Mouse (Mus musculus): ENCODE measurements around the gene Sf1. TPM values are rescaled to one million over a fixed set of nuclear protein-coding genes. Genes with fewer than 3 reads are reported as not detected.

The Sf1 gene
- 100 to 1,000 TPM; 196 to 207 TPM for total RNA-seq (2021)
- long read RNA-seq, full-length matches to known transcripts = 42 of 72 reads
- long read RNA-seq, partial matches to known transcripts = 18 of 72 reads
- long read RNA-seq, other reads (novel, unspliced or antisense) = 12 of 72 reads

DNA sequence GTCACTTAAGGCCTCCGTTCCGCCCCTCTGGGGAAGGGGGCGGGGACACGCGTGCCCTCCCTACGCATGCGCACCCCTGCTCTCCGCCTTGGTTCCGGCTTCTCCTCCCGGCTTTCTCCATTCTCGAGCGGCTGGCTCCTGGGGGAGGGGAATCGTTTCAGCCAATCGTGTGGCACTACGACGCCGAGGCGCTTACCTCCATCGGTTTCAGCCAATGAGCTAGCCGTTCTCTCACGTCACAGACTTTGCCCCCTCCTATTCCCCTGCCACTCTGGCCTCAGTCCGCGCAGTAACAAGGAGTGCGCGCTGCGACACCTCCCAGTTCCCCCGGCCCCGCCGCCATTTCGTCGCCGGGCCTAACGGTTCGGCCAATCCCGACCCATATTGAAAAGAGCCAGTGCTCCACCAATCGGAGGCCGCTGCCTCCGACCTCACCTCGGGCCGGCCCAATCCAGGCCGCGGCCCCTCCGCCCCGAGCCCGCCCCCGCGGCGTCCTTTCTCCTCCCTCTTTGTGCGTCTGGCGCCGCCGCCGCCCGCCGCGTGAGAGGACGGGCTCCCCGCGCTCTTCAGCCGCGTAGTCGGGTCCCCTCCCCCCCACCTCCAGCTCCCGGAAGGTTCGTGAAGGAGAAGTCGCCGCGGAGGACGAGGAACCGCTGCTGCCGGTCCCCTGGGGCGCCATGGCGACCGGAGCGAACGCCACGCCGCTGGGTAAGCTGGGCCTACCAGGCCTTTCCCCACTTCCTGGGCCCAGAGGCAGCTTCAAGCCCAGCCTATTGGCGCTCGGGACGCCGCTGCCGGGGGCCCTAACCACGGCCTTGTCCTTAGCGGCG, at the start of gene Sf1:
TSS of gene Sf1 (plus strand) at position 280 of the 830 bp plus-strand sequence.
- DNase-seq (ENCODE audit: low spot score in 2 of 2) = peak; percentile 100

DNA sequence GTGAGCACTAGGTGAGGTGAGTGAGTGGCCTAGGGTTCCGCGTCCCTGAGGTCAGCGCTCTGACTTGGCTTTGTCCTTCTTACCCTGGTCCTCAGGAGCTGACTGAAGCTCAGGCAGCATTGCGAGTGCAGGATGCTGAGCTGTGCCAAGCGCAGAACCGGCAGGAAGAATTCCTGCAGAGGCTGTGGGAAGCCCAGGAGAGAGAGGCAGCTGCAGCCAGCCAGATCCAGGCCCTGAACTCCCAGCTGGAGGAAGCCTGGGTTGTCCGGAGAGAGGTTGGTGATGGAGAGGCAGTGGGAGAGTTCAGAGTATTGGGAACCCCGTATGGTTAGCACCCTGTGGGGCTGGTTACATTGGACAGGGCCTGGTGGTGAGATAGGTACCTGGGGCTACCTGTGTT, 49.7 kb upstream of the Sf1 start:
- DNase-seq (ENCODE audit: low spot score in 2 of 2) = no peak

DNA sequence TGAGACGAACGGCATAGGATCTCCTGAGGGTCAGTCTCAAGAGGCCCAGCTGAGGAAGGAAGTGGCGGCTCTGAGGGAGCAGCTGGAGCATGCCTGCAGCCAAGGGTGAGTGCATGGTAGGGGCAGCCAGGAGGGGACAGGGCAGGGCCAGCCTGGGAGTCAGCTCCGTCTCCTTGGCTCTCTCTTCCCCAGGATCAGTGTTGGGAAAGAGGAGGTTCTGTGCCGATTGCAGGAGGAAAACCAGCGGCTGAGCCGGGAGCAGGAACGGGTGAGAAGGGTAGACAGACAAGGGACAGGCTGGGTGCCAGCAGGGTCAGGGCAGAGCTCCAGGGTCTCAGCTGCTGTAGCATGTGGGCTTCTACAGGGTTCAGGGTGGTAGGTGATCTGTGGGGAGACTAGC, 49.0 kb upstream of the Sf1 start:
- DNase-seq (ENCODE audit: low spot score in 2 of 2) = no peak

DNA sequence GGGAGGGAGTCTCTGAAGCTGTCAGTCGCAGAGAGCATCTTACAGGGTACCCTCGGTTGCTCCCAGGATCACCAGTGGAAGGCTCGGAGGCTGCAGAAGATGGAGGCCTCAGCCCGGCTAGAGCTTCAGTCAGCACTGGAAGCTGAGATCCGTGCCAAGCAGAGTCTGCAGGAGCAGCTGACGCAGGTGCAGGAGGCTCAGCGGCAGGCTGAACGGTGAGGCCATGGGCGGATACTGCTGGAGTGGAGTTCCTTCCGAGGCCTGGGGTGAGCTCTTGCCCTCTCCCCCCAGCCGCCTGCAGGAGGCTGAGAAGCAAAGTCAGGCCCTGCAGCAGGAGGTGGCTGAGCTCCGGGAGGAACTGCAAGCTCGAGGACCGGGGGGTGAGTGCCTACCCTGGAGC, 47.9 kb upstream of the Sf1 start:
- DNase-seq (ENCODE audit: low spot score in 2 of 2) = no peak

DNA sequence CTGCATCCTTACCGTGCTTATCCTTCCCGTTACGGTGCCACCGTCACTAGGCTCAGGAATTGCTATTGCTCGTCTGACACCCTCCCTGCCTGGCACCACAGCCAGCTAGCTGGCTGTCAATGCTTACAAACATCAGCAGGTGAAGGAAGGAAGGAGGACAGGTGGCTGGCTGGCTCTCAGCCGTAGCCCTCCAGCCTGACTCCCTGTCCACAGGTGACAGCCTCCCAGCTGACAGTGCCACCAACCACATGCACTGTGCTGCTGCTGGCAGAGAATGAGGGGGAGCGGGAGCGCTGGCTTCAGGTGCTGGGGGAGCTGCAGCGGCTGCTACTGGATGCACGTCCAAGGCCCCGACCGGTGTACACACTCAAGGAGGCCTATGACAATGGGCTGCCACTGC, 45.3 kb upstream of the Sf1 start:
- DNase-seq (ENCODE audit: low spot score in 2 of 2) = no peak

DNA sequence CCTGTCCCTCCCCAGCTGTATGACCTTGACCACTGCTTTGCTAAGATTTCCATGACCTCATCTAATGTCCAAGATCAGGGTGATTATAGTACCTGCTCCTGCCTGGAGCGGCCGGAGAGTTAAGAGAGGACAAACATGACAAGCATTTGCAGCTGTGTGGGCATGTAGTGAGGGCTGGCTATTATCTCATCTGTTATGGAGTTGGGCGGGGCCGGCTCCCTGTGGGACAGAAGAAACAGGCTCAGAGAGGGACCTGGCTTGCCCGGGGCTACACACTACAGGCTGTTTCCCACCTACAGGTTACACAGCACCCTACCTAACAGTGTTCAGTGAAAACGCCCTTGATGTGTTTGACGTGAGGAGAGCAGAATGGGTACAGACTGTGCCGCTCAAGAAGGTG, 42.1 kb upstream of the Sf1 start:
- no peak for DNase-seq (ENCODE audit: low spot score in 2 of 2)

DNA sequence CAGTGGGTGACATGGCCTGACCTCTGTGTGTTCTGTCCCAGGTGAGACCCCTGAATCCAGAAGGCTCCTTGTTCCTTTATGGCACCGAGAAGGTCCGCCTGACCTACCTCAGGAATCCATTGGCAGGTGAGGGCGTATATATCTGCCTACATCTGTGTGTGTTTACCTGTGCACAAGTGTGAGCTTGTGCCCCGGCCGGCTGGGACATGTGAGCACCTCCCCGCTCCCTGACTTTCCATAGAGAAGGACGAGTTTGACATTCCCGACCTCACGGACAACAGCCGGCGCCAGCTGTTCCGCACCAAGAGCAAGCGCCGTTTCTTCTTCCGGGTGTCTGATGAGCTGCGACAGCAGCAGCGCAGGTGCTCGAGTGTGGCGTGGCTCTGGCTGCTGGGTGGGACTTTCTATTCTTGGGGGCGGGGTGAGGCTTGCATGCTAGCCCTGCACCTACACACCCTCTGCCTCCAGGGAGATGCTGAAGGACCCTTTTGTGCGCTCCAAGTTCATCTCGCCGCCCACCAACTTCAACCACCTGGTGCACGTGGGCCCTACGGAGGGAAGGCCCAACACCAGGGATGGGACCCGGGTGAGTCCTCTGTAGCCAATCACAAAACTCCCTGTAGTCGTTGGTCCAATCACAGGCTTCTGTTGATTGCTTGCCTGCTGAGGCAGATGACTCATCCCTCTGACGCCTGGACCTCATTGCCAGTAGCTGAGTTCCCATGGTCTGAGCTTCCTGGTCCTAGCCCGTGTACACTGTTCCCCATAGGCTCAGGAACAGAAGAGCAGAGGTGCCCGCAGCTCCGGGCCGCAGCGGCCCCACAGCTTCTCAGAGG, 41.5 kb upstream of the Sf1 start:
- DNase-seq (ENCODE audit: low spot score in 2 of 2) = no peak

DNA sequence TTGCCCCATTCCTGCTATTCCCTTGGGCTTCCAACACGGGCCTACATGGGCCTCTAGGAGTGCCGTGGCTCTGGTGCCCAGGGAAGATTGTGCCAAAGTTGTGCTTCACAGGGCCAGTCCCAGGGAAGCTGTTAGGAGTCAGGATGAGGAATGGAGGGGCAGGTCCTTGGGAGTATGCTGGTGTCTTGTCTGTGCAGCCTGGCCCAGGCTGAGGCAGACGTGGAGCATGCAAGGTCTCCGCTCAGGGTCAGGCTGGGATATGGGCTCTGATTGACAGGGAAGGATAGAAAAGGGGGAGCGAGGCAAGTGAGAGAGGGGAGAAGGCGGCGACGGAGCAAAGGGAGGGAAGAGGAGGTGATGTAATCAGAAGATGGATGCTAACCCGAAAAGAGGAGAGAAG, 38.7 kb upstream of the Sf1 start:
- DNase-seq (ENCODE audit: low spot score in 2 of 2) = no peak

DNA sequence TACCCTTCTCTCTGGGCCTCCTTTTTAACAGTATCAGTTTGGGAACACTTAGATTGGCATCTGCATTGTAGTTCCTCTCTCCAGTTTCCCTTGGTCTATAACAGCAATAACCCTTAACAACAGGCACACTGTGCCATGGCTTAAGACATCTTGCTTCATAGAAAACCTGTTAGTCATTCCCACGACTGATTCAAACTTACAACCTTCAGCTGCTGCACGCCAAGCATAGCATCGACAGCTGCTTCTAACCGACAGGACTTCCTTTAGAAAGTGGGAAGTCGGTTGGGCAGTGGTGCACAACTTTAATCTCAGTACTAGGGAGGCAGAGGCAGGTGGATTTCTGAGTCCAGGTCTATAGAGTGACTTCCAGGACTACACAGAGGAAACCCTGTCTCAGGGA, 32.3 kb upstream of the Sf1 start:
- no peak for DNase-seq (ENCODE audit: low spot score in 2 of 2)

DNA sequence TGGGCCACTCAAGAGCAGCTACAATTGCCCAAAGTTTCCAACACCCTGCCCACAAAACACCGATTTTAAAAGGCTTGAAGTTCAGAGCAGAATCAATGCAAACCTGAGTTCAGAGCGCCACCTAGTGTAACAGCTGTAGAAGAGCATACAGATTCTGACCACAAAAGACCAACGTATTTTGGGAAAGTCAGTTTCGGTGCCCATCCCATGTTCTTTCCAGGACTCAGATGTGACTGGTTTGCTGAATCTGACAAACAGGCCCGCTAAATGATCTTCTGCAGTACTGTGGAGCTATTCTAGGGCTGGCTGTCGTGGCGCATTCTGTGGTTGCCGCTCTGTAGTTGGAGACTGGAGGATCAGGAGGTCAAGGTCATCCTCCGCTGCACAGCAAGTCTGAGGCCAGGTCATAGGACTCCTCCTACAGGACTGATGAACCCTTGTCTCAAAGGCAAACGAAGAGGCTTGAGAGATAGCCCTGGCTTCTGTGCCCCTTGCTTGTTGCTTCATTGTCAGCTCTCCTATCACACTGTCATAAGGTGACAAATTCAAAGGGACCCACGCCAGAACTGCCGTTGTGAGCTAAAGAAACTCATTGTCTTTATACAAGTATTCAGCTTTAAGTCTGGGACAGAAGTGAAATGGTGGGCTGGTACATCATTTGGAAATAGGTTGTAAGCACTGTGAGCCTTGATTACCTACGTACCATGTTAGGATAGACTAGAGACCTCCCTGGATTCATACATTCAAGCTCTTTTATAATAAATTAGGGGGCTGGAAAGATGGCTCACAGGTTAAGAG, 31.6 kb upstream of the Sf1 start:
- peak; percentile 53 to 61 for DNase-seq (ENCODE audit: low spot score in 2 of 2)

DNA sequence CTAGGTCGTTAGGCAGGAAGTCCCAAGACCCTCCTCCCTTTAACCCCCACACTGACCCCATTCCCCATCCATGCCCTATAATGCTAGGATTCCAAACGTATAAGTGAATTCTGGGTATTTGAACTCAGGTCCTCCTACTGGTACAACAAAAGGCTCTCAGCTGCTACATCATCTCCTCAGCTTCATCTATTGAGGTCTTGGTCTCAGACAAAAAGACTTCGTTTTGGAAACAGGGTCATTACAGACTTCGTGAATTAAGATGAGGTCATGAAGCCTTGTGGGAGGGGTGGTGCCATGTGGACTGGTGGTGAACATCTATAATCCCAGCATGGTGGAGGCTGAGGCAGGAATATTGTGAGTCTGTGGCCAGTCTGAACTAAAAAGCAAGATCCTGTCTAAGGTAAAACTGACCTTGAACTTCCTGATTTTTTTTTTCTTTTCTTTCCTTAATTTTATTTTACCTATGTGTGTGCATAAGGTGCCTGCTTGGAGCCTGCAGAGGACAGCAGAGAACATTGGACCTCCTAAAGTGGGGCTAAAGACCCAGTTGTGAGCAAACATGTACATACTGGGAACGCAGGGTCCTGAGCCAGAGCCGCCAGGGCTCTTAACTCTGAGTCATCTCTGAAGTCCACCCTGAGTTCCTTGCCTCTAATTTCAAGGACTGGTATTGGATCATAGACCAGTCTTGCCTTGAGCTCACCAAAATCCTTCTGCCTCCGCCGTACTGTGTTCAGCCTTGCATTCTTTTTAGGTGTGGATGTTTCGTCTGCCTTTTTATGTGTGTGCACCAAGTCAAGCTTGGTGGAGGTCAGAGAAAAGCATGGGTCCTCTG, 29.5 kb upstream of the Sf1 start:
- no peak for DNase-seq (ENCODE audit: low spot score in 2 of 2)

DNA sequence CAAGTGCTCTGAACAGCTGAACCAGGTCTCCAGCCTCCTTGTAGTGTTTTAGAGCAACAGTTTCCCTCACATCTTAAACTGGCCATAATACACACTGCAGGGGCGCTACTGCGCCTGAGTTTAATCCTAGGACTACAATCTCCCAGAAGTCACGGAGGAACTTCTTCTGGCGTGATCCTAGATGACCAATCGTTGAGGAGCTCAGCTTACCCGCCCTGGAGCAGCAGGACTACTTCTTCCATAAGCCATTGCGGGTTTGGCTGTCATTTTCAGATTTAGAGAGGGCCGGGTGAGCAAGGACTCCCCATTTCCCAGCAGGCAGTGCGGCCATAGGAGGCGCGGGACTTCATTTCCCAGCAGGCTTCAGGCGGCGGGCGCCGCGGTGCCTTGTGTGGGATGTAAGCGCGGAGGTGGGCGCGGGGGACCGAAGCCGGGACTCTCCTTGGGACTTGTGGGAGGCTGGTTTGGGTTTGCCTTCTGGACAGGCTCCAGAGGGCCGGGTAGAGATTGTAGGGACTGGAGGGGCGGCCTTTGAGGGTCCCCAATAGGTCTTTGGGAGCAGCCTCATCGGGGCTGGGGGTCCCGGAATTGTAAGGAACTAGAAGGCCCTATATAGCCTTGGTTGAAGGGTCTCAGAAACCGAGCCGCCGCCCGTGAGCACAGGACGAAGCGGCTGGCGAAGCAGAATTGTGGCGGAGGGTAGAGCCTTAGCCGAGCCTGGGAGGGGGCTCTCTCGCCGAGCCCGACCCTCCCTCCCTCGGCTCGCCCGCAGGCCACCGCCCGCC, 28.6 kb upstream of the Sf1 start, which contains the start of gene Men1:
TSS of gene Men1 (plus strand) at position 307 of the 785 bp plus-strand sequence.
- peak; percentile 97 to 99 for DNase-seq (ENCODE audit: low spot score in 2 of 2)

DNA sequence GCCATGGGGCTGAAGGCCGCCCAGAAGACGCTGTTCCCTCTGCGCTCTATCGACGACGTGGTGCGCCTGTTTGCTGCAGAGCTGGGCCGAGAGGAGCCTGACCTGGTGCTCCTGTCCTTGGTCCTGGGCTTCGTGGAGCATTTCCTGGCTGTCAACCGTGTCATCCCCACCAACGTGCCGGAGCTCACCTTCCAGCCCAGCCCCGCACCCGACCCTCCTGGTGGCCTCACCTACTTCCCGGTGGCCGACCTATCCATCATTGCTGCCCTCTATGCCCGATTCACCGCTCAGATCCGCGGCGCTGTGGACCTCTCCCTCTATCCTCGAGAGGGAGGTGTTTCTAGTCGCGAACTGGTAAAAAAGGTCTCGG, 28.0 kb upstream of the Sf1 start:
- no peak for DNase-seq (ENCODE audit: low spot score in 2 of 2)

DNA sequence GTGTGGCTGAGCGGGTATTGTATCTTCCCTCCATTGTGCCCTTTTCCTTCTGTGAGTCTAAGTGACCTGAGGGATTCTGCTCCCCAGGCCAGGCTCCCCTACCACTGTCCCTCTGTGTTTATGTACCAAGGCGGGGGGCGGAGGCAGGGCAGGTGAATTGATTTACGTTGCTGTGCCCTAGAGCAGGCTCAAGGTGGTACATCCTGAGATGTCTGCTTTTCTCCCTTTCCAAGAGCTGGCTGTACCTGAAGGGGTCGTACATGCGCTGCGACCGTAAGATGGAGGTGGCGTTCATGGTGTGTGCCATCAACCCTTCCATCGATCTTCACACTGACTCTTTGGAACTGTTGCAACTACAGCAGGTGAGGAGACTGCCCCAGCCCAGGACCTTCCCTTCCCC, 26.6 kb upstream of the Sf1 start:
- no peak for DNase-seq (ENCODE audit: low spot score in 2 of 2)

DNA sequence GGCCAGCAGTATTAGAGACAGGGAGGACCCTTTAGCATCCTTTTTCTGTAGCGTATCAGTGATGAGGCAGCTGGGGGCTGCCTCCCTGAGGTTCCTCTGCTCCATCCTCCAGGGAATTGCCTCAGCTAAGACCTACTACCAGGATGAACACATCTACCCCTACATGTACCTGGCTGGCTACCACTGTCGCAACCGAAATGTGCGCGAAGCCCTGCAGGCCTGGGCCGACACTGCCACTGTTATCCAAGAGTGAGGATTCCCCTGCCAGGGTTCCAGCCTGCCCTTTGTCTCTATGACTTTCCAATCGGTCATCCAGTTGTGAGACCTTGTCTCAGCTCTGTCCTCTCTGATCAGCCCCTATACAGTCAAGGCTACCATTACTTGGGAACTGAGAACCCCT, 25.3 kb upstream of the Sf1 start:
- DNase-seq (ENCODE audit: low spot score in 2 of 2) = no peak

DNA sequence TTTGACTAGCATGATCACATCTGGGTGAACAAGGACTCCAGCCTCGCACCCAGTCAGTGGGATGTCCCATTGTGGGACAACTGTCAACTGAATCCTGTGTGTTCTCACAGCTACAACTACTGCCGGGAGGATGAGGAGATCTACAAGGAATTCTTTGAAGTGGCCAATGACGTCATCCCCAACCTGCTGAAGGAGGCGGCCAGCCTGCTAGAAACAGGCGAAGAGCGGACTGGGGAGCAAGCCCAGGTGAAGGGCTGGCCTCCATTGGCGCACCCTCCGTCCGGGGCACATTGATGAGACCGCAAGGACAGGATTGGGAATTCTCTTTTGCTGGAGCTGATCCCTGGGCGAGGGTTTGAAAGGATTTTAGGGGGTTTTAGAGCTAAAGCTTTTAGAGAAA, 24.8 kb upstream of the Sf1 start:
- no peak for DNase-seq (ENCODE audit: low spot score in 2 of 2)

DNA sequence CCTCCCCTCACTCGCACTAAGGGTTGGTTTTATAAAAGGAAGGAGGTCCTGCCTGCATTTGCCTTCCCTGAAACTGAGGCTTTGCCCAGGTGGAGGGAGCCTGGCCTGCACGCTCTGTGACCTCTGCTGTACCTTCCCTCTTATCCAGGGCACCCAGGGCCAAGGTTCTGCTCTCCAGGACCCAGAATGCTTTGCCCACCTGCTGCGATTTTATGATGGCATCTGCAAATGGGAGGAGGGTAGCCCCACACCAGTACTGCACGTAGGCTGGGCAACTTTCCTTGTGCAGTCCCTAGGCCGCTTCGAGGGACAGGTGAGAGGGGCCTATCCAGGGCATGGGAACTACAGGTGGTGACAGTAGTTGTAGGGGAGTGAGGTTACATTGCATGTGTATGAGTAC, 24.3 kb upstream of the Sf1 start:
- no peak for DNase-seq (ENCODE audit: low spot score in 2 of 2)

DNA sequence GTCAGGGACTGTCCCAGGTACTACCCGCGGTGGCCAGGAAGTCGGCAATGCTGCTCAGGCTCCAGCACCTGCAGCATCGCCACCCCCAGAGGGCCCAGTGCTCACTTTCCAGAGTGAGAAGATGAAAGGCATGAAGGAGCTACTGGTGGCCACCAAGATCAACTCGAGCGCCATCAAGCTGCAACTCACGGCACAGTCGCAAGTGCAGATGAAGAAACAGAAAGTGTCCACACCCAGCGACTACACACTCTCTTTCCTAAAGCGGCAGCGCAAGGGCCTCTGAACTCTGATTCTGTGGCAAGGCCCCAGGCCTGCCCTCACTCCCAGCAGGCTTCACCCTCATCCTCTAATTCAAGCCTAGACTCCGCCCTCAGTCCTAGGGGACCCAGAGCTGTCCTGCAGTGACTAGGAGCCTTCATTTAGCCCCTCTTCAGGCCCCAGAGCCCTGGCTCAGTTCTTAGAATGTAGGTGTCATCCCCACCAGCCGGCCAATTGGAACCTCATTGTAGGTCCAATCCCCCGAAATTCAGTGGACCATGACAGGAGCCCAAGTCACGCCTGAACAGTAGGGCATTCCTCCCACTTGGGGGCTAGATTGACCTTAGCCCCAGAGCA, 23.5 kb upstream of the Sf1 start:
- DNase-seq (ENCODE audit: low spot score in 2 of 2) = no peak

All from layer of hippocampus, adult 18-20 months (tissue).